Mouse (Mus musculus) small intestine, adult 2 months (tissue): Measurements from ENCODE around the gene Isoc2a. TPM values are rescaled to one million over a fixed set of nuclear protein-coding genes. Genes with fewer than 3 reads are reported as not detected.

ENCODE experiments used
- H3K27ac ChIP-seq: fragments of 200-500 bp; 2 replicates; pipeline ENCODE4 v1.5.1; 2012; ENCODE audit warnings: low read depth, low read length, control low read depth, inconsistent platforms; ENCODE audit not compliant: insufficient read depth
- H3K27me3 ChIP-seq: fragments of 200-500 bp; 2 replicates; pipeline ENCODE4 v1.6.1; 2012; ENCODE audit warnings: mild to moderate bottlenecking, moderate library complexity, low read length, inconsistent platforms; ENCODE audit not compliant: control insufficient read depth, insufficient read depth
- H3K36me3 ChIP-seq: fragments of 200-500 bp; 2 replicates; pipeline ENCODE4 v1.6.1; 2012; ENCODE audit warnings: mild to moderate bottlenecking, low read length, control low read depth, inconsistent platforms; ENCODE audit not compliant: control insufficient read depth, insufficient read depth
- H3K4me1 ChIP-seq: fragments of 200-500 bp; 2 replicates; pipeline ENCODE4 v1.6.1; 2012; ENCODE audit warnings: low read length, inconsistent platforms, mixed read lengths; ENCODE audit not compliant: control insufficient read depth, insufficient read depth, insufficient read length
- H3K4me3 ChIP-seq: fragments of 200-500 bp; 2 replicates; pipeline ENCODE4 v1.5.1; 2012; ENCODE audit warnings: low read depth, mild to moderate bottlenecking, control low read depth, inconsistent platforms, low read length, moderate library complexity
- CTCF ChIP-seq: fragments of 200-500 bp; IDR thresholded peaks from 2 replicates; pipeline ENCODE4 v1.5.1; 2012; ENCODE audit warnings: low read depth, mild to moderate bottlenecking, control low read depth, inconsistent platforms, low read length, moderate library complexity, mixed read lengths; ENCODE audit not compliant: insufficient replicate concordance, insufficient read length; ENCODE audit errors: extremely low read depth
- POLR2A ChIP-seq: fragments of 200-500 bp; IDR thresholded peaks from 2 replicates; pipeline ENCODE4 v1.6.1; 2012; ENCODE audit warnings: low read depth, mild to moderate bottlenecking, control low read depth, inconsistent platforms, low read length, moderate library complexity
- WGBS: fragments of 180-500 bp; shearing (Covaris S2); methylation state at CpG from one replicate; pipeline ENCODE4 v1.1.7; 2018; 5-methylcytosine and 5-hydroxymethylcytosine counted together
- polyA plus RNA-seq: library from polyadenylated mRNA; depleted of rRNA; stranded (reverse); fragments of >200 nt; gene quantifications from 2 replicates; pipeline ENCODE4 v1.2.3, GENCODE M21; 2012

The Isoc2a gene
- polyA plus RNA-seq, 1 experiment: 15.5 TPM

- H3K4me1 ChIP-seq: peaks cover 8% of the 10 kb centered on the region
- TF ChIP-seq POLR2A (no peak), CTCF (no peak)
- no peak overlapping the region for H3K27ac ChIP-seq
- peak overlapping the region; percentile 19; the same call in 1 of the 2 replicates for H3K4me3 ChIP-seq
- WGBS: 2% methylated on average over 34 of the region's 34 CpGs
- H3K36me3 ChIP-seq: no peaks in the 10 kb centered on the region
- H3K27me3 ChIP-seq: peaks cover 30% of the 10 kb centered on the region
Measured at GRCm38 (mm10) chr7:4843604-4844244, 33.2 kb upstream of the Isoc2a start.

GRCm38 (mm10) chr7:4844245-4844916, 32.6 kb upstream of the Isoc2a start, which contains the start of gene Shisa7:
TSS of gene Shisa7 (minus strand) at chr7:4844696.
- no peaks in the 10 kb centered on the region for H3K36me3 ChIP-seq
- H3K27me3 ChIP-seq: peaks cover 30% of the 10 kb centered on the region
- TF ChIP-seq POLR2A (no peak), CTCF (no peak)
- H3K27ac ChIP-seq: no peak within 1 kb of the TSS
- peak within 1 kb of the TSS; percentile 19 for H3K4me3 ChIP-seq
- WGBS: 4% methylated on average over 41 of the region's 41 CpGs
- H3K4me1 ChIP-seq: peaks cover 8% of the 10 kb centered on the region

DNA sequence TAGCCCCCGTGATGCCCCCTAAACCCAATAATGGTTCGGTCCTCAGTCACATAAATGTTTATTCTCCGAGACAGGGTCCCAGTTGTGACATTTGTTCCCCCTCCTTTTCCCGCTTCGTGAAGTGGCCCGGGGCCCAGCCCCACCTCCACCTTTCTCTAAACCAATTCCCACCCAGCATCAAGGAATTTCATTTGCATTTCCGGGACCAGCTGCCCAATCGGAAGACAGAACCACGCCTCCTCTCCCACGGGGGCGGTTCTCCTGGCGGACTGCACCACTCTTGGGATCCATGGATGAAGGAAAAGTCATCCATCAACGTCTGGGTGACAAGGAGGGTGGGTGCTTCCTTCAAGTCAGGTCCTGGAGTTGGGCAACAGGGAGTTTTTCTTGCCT, 32.0 kb upstream of the Isoc2a start:
- Histone ChIP-seq H3K4me1 (peaks cover 8% of the 10 kb centered on the region), H3K27ac (no peak overlapping the region), H3K4me3 (peak overlapping the region; percentile 19), H3K27me3 (peaks cover 30% of the 10 kb centered on the region), H3K36me3 (no peaks in the 10 kb centered on the region)
- TF ChIP-seq CTCF (no peak), POLR2A (no peak)
- WGBS: 5% methylated on average over 13 of the region's 13 CpGs

DNA sequence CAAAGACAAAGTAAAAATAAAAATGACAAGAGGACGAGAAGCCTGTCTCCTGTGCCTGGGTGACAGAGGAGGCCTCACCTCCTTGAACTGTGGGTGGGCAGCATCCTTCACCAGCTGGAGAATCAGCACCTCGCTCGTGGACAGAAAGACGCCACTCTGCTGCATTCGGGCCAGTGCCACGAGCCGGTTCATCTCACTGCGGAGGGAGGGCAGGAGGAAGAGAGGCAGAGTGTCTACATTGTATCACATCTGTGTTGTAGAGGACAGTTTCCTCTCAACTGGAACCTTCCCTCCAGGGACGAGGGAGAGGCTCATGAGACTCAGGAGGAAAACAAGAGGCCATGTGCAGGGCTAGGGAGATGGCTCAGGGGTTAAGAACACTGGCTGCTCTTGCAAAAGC, 27.6 kb upstream of the Isoc2a start:
- H3K4me1 ChIP-seq: peaks cover 4% of the 10 kb centered on the region
- H3K4me3 ChIP-seq: no peak overlapping the region
- WGBS: 74% methylated on average over 9 of the region's 9 CpGs
- peaks cover 8% of the 10 kb centered on the region for H3K27me3 ChIP-seq
- H3K27ac ChIP-seq: no peak overlapping the region
- H3K36me3 ChIP-seq: no peaks in the 10 kb centered on the region
- TF ChIP-seq POLR2A (no peak), CTCF (no peak)

DNA sequence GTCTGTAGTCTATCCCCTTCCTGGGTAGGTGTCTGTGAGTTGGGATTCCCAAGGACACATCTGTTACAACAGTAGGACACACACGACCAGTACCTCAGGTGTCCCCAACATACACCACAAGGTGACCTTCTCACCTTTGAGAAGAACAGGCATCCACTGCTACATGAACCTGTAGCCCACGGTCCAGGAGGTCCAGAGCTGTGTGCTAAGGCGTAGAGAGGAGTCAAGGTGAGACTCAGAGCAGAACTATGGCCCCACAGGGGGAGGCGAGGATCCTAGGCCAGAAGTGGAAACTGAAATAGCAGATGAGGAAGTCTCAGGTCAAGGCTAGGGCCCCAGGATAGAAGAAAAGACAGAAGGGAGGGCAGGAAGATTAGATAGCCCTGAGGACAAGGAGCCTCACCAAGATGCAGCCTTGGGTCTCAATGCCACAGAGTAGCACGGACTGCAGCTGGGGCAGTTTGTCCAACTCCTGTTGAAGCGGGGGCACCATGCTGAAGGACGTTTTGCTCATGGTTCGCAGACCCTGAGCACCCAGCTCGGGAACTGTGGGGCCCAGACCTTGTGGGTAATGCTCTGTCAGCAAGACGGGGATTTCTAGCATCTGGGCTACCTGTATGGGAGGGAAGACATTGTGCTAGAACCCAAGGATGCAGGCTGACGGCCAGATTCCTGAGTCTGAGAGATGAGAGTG, 26.2 kb upstream of the Isoc2a start:
- 85% methylated on average over 11 of the region's 11 CpGs for WGBS
- Histone ChIP-seq H3K4me3 (no peak overlapping the region), H3K27me3 (no peaks in the 10 kb centered on the region), H3K27ac (no peak overlapping the region), H3K36me3 (no peaks in the 10 kb centered on the region), H3K4me1 (no peaks in the 10 kb centered on the region)
- no peak for TF ChIP-seq CTCF
- TF ChIP-seq POLR2A: no peak

DNA sequence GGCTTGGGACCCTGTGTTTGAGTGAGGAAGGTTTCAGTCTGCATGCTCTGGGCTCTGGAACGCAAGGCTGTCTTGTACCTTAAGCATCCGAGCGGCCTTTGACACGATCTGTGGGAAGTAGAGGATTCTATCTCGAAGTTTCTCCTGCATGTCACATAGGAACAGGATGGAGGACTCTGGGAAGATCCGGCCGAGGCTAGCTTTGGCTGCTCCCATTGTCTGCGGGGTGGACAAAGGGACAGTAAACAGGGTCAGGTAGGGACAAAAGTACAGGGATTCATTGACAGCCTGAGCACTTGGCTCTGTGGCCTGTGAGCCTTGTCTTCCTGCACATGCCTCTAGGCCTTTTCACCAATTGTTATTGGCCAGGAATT, 25.7 kb upstream of the Isoc2a start:
- 82% methylated on average over 8 of the region's 8 CpGs for WGBS
- Histone ChIP-seq H3K36me3 (no peaks in the 10 kb centered on the region), H3K4me1 (no peaks in the 10 kb centered on the region), H3K4me3 (no peak overlapping the region), H3K27me3 (no peaks in the 10 kb centered on the region), H3K27ac (no peak overlapping the region)
- no peak for TF ChIP-seq POLR2A
- TF ChIP-seq CTCF: no peak

- Histone ChIP-seq H3K4me1 (no peaks in the 10 kb centered on the region), H3K27me3 (no peaks in the 10 kb centered on the region), H3K36me3 (no peaks in the 10 kb centered on the region), H3K4me3 (no peak overlapping the region), H3K27ac (no peak overlapping the region)
- WGBS: 82% methylated on average over 3 of the region's 3 CpGs
- TF ChIP-seq CTCF (no peak), POLR2A (no peak)
Measured at GRCm38 (mm10) chr7:4853613-4854012, 23.3 kb upstream of the Isoc2a start.
